Mouse (Mus musculus) liver (tissue): ENCODE data around the gene Dnajc24.
A peak's percentile ranks its signal among the peaks of the same experiment; 100 is the strongest.

ENCODE experiments used
- DNase-seq: peaks from one replicate; pipeline ENCODE4 v3.0.0-alpha.2; 2020; ENCODE audit warnings: mixed read lengths

Gene Dnajc24

GRCm38 (mm10) chr2:106002835-106003739 is at the start of gene Dnajc24:
TSS of gene Dnajc24 (minus strand) at chr2:106003549.
- DNase-seq: peak; percentile 87

- DNase-seq: no peak
Measured at GRCm38 (mm10) chr2:106046686-106047085, 43.3 kb upstream of the Dnajc24 start.

DNA sequence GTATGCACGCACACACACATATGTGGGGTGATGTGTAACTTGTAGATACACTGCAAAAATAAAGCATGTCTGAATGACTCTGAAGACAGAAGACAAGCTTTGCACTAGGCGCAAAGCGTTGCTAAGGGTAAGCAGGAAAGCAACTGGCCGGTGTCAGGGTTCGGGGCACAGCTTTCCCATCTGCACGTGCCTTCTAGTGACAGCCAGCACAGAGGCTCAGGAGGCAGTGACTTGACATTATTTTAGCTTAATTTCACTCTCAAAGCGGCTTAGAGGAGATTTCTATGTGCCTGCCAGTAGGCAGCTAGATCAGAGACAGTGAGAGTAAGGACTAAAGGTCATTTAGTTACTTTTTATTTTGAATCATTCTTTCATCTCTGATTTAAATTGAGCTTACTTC is 39.1 kb upstream of the Dnajc24 start:
- DNase-seq: no peak

DNA sequence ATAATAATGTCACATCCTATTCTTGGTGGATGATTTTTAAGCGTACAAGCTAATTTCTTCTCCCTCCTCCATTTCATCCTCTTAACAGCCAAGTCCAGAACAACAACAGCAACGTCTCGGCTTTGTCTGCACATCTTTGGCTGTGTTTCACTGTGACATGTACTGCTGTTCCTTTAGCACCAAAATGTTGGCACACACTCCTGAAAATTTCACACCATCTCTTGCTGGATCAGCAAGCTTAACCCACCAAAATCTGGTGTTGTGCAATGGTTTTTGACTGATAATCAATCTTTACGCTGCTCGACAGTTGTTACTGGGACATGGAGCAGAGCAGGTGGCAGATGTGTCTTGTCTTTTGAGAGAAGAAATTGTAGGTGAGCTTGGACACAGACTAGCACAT is 38.6 kb upstream of the Dnajc24 start:
- DNase-seq: no peak

DNA sequence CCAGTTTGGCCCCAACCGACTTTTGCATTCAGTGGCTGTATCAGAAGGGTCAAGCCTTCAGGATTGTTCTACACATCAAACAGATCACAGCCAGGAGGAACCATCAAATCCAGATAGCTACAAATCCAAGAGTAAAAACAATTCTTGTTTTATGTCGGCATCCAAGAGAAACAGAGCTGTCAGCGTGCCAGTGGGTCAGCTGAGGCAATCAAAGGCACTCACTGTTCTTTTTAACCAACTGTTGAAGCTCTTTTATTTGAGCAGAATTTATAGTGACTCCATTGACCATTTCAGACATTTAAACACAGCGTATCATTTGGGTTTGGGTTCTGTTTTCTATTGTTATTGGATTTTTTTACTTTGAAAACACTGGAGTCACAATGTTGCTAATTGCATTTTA is 34.9 kb upstream of the Dnajc24 start:
- no peak for DNase-seq

- DNase-seq: no peak
Measured at GRCm38 (mm10) chr2:106024895-106025294, 21.5 kb upstream of the Dnajc24 start.

DNA sequence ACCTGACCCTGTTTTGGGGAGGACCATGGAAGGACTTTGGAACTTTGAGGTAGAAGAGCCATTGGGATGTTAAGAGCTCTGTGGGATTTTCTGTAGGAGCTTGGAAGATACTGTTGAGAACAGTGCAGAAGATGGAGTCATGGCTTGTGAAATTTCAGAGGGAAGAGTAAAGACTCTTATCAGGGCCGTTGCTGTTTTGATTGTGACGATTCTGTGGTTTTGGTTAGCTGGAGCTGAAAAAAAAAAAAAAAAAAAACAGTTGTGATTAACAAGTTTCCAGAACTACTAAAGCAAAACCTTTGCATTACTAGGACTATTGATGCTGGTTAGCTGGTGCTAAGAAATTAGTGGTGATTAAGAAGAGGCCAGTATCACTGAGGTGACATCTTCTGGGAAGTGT is 5.1 kb upstream of the Dnajc24 start:
- no peak for DNase-seq

- DNase-seq: no peak
Measured at GRCm38 (mm10) chr2:105987999-105988398, 15.3 kb downstream of the Dnajc24 start.

DNA sequence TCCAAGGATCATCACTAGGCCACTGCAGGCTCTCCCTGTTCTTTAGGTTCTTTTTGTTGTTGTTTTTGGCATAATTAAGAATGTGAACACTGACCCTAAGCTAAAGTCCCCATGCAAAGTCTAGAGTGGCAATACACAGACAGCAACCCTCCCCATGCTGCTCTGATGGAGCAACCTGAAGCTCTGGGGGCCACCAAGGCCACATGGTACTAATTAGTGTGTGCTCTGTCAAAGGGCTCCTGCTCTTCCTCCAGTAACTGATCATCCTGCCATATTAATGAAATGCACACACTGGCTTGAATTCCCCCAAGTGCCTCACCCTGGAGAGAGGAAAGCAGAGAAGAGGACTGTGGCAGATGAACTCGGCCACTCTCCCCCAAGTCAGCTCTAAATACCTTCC is 16.2 kb downstream of the Dnajc24 start:
- no peak for DNase-seq

GRCm38 (mm10) chr2:105985206-105985605 is 18.1 kb downstream of the Dnajc24 start:
- DNase-seq: no peak

- no peak for DNase-seq
Measured at GRCm38 (mm10) chr2:105978065-105978464, 25.3 kb downstream of the Dnajc24 start.

- DNase-seq: no peak
Measured at GRCm38 (mm10) chr2:105973941-105974340, 29.4 kb downstream of the Dnajc24 start.

GRCm38 (mm10) chr2:105963447-105963846 is 39.9 kb downstream of the Dnajc24 start:
- no peak for DNase-seq

GRCm38 (mm10) chr2:105953862-105954261 is 49.5 kb downstream of the Dnajc24 start:
- peak; percentile 5 for DNase-seq

- DNase-seq: no peak
Measured at GRCm38 (mm10) chr2:105951350-105951940, 51.9 kb downstream of the Dnajc24 start.

GRCm38 (mm10) chr2:105950131-105950530 is 53.2 kb downstream of the Dnajc24 start:
- DNase-seq: no peak

DNA sequence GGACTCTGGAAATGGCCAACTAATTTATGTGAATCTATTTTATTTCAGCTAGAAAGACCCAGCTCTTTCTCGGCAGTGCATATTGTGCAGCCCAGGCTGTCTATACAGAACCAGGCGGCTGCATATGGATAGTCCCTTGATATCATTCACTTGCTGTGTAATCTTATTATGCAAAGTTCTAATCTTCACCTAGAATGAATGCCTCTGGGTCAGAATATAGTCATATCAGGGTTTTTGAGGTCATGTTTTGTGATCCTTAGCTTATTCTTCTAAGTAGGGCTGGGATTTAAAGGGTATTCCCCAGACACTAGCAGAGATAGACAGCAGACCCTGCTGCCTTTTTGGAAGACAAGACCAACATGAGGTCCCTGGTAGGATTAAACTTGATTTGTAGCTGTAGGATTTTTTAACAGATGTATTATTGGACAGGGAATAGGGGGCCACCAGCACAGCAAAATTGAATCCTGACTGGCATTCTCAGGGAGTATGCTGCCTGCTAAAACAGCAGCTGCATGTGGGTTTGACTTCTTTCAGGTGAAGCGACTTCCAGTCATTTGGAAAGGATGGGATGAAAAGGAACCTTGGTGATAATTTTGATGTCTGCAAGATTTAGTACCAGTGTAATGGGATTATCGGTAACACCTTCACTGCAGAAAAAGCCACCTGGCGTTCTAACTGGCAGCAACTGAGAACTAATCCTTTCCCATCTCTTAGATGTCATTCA is 85.6 kb downstream of the Dnajc24 start:
- DNase-seq: no peak
